Mouse (Mus musculus) embryonic facial prominence, embryonic 12.5 days (tissue): Measurements from ENCODE around the gene Fam114a2. TPM values are rescaled to one million over a fixed set of nuclear protein-coding genes. Genes with fewer than 3 reads are reported as not detected.
A peak's percentile ranks its signal among the peaks of the same experiment; 100 is the strongest.

Experiments used
- ATAC-seq: fragments of 200-750 bp; cut with Nextera tagmentation; 2 replicates; pipeline ENCODE4 v1.8.0; 2017; ENCODE audit not compliant: insufficient number of reproducible peaks, insufficient read depth, low FRiP score, low TSS enrichment
- H3K27ac ChIP-seq: fragments of 300-500 bp; sonication (generic); 2 replicates; pipeline ENCODE4 v1.5.1; 2016; ENCODE audit warnings: mild to moderate bottlenecking
- H3K27me3 ChIP-seq: fragments of 300-500 bp; sonication (generic); 2 replicates; pipeline ENCODE4 v1.6.1; 2016; ENCODE audit warnings: mild to moderate bottlenecking, moderate library complexity
- H3K36me3 ChIP-seq: fragments of 300-500 bp; sonication (generic); 2 replicates; pipeline ENCODE4 v1.6.1; 2016; ENCODE audit warnings: mild to moderate bottlenecking
- H3K4me1 ChIP-seq: fragments of 300-500 bp; sonication (generic); 2 replicates; pipeline ENCODE4 v1.6.1; 2016
- H3K4me2 ChIP-seq: fragments of 300-500 bp; sonication (generic); replicated peaks from 2 replicates; pipeline ENCODE4 v1.6.1; 2016; ENCODE audit warnings: mild to moderate bottlenecking, moderate library complexity
- H3K4me3 ChIP-seq: fragments of 300-500 bp; sonication (generic); 2 replicates; pipeline ENCODE4 v1.5.1; 2016; ENCODE audit warnings: mild to moderate bottlenecking
- H3K9ac ChIP-seq: fragments of 300-500 bp; sonication (generic); 2 replicates; pipeline ENCODE4 v1.6.1; 2016; ENCODE audit warnings: mild to moderate bottlenecking, moderate library complexity
- H3K9me3 ChIP-seq: fragments of 300-500 bp; sonication (generic); 2 replicates; pipeline ENCODE4 v1.6.1; 2016; ENCODE audit warnings: mild to moderate bottlenecking, moderate library complexity
- WGBS: fragments of 180-500 bp; shearing (Covaris S2); methylation state at CpG from one replicate; pipeline ENCODE4 v1.1.7; 2016; 5-methylcytosine and 5-hydroxymethylcytosine counted together
- polyA plus RNA-seq: library from polyadenylated mRNA; unstranded; fragments of >200 nt; fragmentation: Nextera tagmentation; extraction: Ambion mirVana; gene quantifications from 2 replicates; pipeline ENCODE4 v1.2.1, GENCODE M21; 2016

Fam114a2 gene
- polyA plus RNA-seq, 1 experiment from 2014 or later: 74.4 TPM

DNA sequence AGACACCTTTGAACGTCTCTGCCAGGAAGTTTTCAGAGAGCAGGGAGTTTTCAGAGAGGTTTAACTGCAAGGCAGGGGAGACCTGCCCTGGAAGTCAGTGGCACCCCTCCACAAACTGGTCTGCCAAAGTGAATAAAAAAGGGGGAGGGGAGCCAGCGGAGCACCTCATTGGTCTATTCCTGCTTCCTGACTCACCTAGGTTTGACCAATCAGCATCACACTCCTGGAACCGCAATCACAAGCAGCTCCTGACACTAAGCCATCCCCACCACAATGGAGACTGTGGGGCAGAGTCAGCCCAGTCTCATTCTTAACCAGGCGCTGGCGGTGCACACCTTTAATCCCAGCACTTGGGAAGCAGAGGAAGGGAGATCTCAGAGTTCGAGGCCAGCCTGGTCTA lies 48.4 kb downstream of the Fam114a2 start:
- Histone ChIP-seq H3K9ac (no peak overlapping the region), H3K4me3 (no peak overlapping the region), H3K9me3 (no peaks in the 10 kb centered on the region), H3K27ac (no peak overlapping the region), H3K36me3 (no peaks in the 10 kb centered on the region), H3K4me1 (no peaks in the 10 kb centered on the region), H3K27me3 (0 out of 2 replicates have a peak, but pooled peaks cover 3% of the 10 kb centered on the region), H3K4me2 (no peak overlapping the region)
- ATAC-seq: no peak
- 43% methylated on average over 6 of the region's 6 CpGs for WGBS

DNA sequence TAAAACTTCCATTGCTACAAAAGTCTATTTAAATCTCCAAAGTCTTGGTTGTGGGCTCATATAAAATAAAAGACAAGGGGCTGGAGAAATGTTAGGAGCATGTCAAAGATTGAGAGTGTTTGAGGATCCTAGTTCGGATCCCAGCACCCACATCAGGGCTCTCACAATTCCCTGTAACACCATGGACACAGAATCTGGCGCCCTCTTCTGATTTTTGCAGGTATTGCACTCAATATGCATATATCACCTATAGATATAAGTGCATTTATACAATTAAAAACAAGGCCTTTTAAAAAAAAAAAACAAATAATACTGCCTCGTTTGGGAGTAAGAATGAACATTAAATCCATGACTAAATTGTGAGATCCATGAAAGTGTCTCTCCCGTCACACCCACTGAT lies 49.7 kb downstream of the Fam114a2 start:
- 73% methylated on average over 4 of the region's 4 CpGs for WGBS
- no peaks in the 10 kb centered on the region for H3K36me3 ChIP-seq
- no peak overlapping the region for H3K4me3 ChIP-seq
- no peaks in the 10 kb centered on the region for H3K4me1 ChIP-seq
- no peak overlapping the region for H3K9ac ChIP-seq
- H3K4me2 ChIP-seq: no peak overlapping the region
- H3K9me3 ChIP-seq: no peaks in the 10 kb centered on the region
- no peak overlapping the region for H3K27ac ChIP-seq
- ATAC-seq: no peak
- H3K27me3 ChIP-seq: no peaks in the 10 kb centered on the region

DNA sequence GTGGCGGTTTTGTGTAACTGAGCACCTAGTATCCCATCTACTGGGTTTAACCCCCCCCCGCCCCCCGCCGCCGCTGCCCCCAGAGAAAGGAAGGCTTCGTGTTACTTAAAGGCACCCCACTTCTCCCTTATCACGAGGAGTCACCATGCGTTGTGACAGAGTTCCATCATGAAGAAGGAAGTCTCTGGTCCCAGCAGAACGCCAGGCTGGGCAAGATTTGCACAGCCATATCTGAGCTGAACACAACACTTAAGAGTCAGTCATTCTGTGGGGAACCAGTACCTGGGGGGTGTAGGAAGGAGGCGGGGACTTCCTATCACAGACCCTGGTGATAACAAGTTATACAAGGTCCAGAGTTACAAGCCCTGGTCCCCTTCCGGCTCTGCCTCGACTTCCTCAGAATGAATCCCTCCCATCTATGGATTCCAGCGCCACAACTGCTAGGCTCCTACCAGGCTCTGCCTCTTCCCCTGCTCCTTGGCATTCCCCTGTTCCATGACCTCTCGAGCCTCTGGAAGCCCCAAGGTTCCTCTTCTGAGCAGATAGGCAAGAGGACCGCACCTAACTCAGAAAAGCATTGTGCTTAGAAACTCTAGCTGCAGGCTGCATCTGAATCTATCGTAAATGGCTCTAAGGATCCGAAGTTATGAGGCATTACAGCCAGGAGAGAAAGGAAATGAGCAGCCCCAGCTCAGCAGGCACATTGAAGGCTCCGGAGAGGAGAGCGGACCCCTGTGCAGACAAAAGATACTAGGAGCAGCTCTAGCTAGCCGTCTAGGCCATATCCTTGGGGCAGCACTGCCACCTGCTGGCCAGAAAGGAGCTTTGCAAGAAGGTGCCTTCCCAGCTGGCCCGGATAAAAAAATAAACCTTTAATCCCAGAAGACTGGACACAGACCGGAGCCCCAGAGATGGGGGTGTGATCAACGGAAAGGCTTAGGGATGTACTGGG lies 51.0 kb downstream of the Fam114a2 start:
- WGBS: 56% methylated on average over 23 of the region's 23 CpGs
- no peaks in the 10 kb centered on the region for H3K36me3 ChIP-seq
- H3K4me3 ChIP-seq: no peak overlapping the region
- ATAC-seq: 0 out of 2 replicates have a peak, but pooled peaks have one; percentile 64
- H3K27me3 ChIP-seq: no peaks in the 10 kb centered on the region
- no peak overlapping the region for H3K27ac ChIP-seq
- no peak overlapping the region for H3K4me2 ChIP-seq
- no peaks in the 10 kb centered on the region for H3K9me3 ChIP-seq
- H3K4me1 ChIP-seq: no peaks in the 10 kb centered on the region
- H3K9ac ChIP-seq: no peak overlapping the region

DNA sequence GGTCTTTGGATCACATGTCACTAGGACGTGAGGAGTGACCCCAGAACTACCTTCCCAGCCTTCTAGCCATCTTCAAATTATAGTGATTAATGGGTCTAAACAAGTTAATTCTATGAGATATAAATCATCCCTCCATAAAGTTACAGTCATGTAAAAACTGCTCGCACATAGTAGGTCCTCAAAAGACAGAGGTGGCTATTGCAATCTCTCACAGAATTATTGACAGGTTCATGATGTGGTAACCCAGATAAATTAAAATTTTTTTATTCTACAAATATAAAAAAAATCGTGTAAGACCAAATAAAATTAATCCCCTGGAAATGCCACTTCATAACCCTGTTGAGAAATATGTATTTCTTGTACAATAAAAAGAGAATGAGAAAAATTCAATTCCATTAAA lies 52.6 kb downstream of the Fam114a2 start:
- 78% methylated on average over 3 of the region's 3 CpGs for WGBS
- Histone ChIP-seq H3K27ac (no peak overlapping the region), H3K4me2 (no peak overlapping the region), H3K4me1 (no peaks in the 10 kb centered on the region), H3K4me3 (no peak overlapping the region), H3K9me3 (no peaks in the 10 kb centered on the region), H3K27me3 (no peaks in the 10 kb centered on the region), H3K9ac (no peak overlapping the region), H3K36me3 (no peaks in the 10 kb centered on the region)
- ATAC-seq: no peak

DNA sequence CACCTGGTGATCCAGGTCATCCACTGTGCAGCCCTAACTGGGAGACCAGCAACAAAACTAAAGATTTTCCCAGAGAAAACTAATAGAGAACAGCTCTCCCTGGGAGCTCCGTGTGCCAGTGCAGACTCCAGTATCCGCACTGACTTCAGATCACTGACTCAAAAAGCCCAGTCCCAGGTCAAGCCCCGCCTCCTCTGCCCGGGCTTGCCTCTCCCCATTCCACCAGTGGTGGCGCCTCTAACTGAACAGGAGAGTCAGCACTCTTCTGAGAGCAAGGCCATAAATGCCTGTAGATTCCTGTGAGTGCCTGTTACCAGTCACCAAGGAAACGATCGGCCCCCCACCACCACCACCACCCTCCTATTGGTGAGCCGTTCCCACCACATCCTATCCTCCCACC lies 53.4 kb downstream of the Fam114a2 start:
- no peak overlapping the region for H3K4me3 ChIP-seq
- H3K36me3 ChIP-seq: no peaks in the 10 kb centered on the region
- H3K4me1 ChIP-seq: no peaks in the 10 kb centered on the region
- H3K4me2 ChIP-seq: no peak overlapping the region
- H3K27me3 ChIP-seq: no peaks in the 10 kb centered on the region
- 44% methylated on average over 8 of the region's 8 CpGs for WGBS
- no peak overlapping the region for H3K9ac ChIP-seq
- H3K9me3 ChIP-seq: no peaks in the 10 kb centered on the region
- no peak for ATAC-seq
- no peak overlapping the region for H3K27ac ChIP-seq

DNA sequence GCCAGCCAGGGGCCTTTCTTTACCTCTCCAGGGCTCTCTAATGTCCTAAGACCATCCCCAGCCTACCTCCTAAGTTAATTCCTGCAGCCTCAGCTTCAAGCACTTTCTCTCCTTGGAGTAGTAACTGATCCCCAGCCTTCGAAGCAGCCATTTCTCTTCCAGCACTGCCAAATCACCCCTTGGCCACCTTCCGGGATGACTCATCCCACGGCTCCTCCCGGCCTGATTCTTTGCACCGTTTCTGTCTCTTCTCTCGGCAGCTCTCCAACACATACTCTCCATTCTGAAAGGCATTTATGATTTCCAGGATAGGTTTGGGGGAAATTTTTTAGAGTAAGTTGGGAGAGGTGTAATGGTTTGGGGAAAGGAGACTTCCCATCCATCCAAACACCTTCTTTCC lies 58.7 kb downstream of the Fam114a2 start:
- no peak for ATAC-seq
- no peak overlapping the region for H3K4me2 ChIP-seq

DNA sequence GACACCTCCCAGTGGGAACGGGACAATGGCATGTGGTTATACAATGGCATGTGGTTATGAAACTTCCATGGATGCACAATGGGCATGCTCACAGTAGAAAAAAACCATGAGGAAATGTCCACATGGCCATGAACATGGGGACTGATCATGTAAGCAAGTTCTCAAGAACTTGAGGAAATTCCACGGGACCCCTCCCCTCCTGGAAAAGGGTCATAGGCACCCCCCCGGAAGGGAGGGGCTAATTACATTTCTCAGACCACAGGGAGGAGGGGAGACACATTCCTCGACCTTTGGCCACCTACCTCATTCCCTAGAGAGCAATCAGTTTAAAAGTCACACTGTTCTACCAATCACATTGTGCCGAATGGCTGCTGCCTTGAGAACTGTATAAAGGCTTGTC lies 64.0 kb downstream of the Fam114a2 start:
- Histone ChIP-seq H3K9ac (no peak overlapping the region), H3K4me2 (no peak overlapping the region), H3K9me3 (no peaks in the 10 kb centered on the region), H3K4me1 (no peaks in the 10 kb centered on the region), H3K4me3 (no peak overlapping the region), H3K36me3 (no peaks in the 10 kb centered on the region), H3K27ac (no peak overlapping the region), H3K27me3 (no peaks in the 10 kb centered on the region)
- ATAC-seq: no peak
- 35% methylated on average over 5 of the region's 5 CpGs for WGBS

More for the DNA sequence above, 58.7 kb downstream of the Fam114a2 start:
- H3K27me3 ChIP-seq: no peaks in the 10 kb centered on the region
- H3K27ac ChIP-seq: no peak overlapping the region
- no peaks in the 10 kb centered on the region for H3K9me3 ChIP-seq
- WGBS: 85% methylated on average over 6 of the region's 6 CpGs
- no peak overlapping the region for H3K4me3 ChIP-seq
- no peaks in the 10 kb centered on the region for H3K4me1 ChIP-seq
- no peak overlapping the region for H3K9ac ChIP-seq
- no peaks in the 10 kb centered on the region for H3K36me3 ChIP-seq

DNA sequence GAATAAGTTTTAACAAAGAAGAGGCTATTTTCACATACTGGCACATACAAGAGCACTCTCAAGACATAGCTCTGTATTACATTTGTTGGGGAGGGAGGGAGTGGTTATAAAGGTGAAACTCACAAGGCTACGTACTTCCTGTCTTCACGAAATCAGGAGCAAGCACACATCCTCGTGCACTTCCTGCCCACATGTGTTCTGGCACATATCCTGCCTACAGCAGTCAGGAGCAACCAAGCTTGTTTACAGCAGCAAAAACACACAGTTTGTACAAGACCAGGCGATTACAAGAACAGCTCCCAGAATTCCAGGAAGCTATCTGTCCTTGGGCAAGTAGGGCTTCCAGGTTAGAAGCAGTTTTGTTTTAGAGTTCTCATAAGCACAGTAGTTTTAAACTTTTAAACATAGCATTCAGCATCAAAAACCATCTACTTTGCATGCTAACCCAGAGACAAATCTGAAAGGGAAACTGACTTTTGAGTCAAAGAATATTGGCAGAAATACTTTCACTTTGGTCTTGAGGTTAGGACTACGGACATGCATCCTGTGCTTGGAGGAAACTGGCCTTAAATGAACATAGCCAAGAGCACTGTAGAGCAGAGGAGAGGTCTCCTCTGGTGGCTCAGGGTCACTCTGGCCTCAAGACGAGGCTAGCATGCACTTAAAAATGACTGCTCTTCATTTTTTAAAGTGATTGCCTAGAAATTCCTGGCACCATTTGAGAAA lies 73.0 kb downstream of the Fam114a2 start:
- Histone ChIP-seq H3K4me2 (no peak overlapping the region), H3K27me3 (no peaks in the 10 kb centered on the region), H3K9ac (no peak overlapping the region), H3K9me3 (no peaks in the 10 kb centered on the region), H3K4me3 (no peak overlapping the region), H3K27ac (no peak overlapping the region), H3K4me1 (no peaks in the 10 kb centered on the region), H3K36me3 (no peaks in the 10 kb centered on the region)
- whole genome bisulfite sequencing: 56% methylated on average over 6 of the region's 6 CpGs
- ATAC-seq: no peak

DNA sequence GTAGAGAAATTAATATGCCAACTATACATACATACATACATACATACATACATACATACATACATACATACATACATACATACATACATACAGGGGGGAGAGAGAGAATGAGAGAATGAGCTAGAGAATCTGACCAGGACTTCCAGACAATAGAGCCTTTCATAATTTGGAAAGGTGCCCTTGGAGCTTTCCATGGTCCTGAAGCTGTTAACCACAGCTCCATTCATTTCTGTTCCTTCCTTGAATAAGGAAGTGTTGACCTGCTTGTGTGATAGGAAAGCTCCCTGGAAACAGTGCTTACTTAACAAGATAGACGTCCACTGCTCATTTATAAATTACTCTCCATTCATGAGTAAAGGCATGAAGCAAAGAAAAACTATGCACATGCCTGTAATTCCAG lies 84.3 kb downstream of the Fam114a2 start:
- 13% methylated on average over 1 of the region's 1 CpGs for WGBS
- Histone ChIP-seq H3K4me3 (no peak overlapping the region), H3K27ac (no peak overlapping the region), H3K36me3 (no peaks in the 10 kb centered on the region), H3K9ac (no peak overlapping the region), H3K9me3 (no peaks in the 10 kb centered on the region), H3K4me2 (no peak overlapping the region), H3K4me1 (no peaks in the 10 kb centered on the region), H3K27me3 (no peaks in the 10 kb centered on the region)
- ATAC-seq: no peak

Other genes starting within 250 kb of the Fam114a2 start
- 52.7 and 56.7 TPM in 2 replicates for gene Mfap3, start within 50 bp of the Fam114a2 start, polyA plus RNA-seq
- 34.3 and 36.2 TPM in 2 replicates for gene Galnt10, start 126.8 kb upstream of the Fam114a2 start, polyA plus RNA-seq